Mouse (Mus musculus) lung, postnatal 36 days (tissue): Measurements from ENCODE around the gene Gm8094.
"Not testable (repeated sequence)": the region's sequence is repeated elsewhere in the genome, so short reads cannot be mapped to it uniquely, and the experiment has no call there.

ENCODE experiments used
- DNase-seq: peaks from one replicate; pipeline ENCODE4 v3.0.0; 2022; ENCODE audit warnings: mixed read lengths

Gene Gm8094

DNA sequence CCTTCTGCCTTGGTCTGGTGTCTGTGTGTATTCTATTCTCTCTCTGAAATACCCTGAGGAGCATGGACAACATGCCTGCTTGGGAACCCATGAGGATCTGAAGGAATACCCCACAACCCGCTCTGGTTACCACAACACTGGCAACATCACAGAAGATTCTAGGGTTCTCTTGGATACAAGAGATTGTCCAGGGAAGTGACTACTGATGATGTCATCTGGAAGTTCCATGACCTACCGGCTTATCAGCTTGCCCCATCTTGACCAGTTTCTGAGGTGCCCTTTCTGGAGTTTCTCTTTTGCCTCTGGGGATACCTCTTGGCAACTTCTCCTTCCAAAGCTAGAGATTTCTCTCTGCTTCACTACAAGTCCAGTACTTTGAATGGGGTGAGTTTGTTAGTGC is at the start of gene Gm8094:
TSS of gene Gm8094 (minus strand) at position 101 of the 400 bp plus-strand sequence.
- DNase-seq, result not testable (repeated sequence)

DNA sequence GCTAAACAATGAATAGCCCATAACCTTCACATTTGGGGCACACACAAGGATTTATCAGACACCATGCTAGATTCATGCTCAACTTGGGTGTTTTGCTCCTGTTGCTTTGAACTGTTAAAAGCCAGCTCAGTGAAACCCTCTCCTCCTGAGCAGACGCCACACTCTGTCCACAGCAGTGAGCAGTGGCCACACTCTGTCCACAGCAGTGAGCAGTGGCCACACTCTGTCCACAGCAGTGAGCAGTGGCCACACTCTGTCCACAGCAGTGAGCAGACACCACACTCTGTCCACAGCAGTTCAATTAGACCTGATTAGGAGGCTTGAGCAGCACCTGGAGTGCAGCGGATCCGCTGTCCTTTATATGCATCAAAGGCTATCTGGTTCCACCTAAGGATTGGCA is 43.2 kb upstream of the Gm8094 start:
- not testable (repeated sequence) for DNase-seq

DNA sequence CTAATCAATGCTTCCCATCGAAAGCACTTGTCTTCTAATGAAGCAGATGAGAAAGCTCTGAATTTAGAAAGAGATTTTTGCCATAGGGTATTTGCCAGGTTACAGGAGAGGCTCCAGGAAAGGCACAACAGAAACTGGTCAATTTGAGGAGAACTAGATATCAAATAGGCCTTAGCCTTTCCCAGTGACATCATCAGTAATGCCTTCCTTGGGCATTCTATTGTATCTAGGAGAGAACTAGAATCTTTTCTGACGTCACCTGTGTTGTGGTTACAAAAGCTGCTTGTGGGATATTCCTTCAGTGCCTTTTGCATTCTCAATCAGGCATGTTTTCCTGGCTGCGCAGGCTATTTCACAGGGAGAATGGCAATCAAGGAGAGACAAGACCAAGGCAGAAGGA is 23.9 kb upstream of the Gm8094 start, which contains the start of gene Gm8104:
TSS of gene Gm8104 (plus strand) at position 301 of the 400 bp plus-strand sequence.
- DNase-seq, result not testable (repeated sequence)

DNA sequence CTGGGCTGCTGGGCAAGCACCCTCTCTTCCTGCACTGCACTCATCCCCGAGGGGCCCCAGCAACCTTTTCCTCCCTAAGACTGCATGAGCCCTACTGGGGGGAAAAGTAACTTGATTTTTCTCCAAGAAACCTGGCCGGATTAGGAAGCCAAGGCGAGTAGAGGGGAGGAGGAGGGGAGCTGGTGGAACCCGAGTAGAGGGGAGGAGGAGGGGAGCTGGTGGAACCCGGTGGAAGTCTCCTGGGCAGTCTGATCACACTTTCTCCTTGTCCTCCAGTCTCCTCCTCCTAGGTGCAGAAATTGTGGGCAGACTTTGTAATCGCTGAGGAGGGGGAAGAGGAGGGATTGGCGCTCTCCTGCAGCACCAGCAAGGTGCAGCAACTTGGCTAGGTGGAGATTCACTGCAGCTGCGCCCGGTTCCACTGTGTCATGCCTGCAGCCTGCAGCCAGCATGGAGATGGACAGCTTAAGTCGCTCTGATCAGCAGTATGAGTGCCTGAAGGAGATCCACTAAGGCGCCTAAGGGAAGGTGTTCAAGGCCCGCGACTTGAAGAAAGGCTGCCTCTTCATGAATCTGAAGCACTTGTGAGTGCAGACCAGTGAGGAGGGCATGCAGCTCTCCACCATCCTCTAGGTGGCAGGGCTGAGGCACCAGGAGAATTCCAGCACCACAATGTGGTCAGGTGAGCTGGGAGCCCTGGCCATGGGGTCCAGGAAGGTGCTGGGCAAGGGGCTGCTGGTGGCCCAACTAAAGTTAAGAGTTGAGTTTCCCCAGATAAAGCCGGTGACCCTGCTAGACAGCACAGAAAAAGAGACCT is 12.9 kb upstream of the Gm8094 start:
- not testable (repeated sequence) for DNase-seq

DNA sequence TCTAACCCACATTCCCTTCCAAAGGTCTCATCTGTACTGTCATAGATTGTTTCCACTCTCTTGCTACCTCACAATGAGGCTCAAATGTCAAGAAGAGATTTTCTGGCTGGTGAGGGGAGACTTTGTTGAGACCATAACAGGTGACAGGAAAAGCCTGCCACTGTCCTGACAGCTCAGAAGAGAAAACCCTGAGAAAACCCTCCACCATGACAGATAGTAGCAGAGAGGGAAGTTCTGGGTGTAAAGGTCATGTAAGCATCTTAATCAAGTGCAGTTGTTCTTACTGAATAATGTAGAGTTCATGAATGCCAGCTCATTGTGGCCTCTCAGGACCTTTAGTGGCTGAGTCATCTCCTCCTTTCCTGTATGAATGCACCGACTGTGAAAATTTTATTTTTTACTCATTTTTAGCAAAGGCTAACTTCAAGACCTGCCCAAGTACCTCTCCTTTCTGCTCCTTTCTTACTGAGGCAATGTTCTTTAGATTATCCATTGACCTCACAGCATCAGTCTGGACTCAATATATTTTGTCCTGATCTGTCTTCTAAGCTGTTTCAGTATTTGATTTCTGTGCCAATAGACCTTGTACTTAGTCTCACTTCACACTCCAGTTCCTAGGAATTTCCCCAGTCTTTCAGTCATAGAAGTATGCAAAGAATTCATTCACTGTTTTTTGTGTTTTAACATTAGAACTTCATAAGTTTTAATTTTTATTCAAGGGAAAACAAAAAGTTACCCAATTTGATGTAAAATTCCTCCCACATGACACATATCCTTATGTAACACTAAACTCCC is 8.7 kb upstream of the Gm8094 start:
- DNase-seq, result not testable (repeated sequence)

DNA sequence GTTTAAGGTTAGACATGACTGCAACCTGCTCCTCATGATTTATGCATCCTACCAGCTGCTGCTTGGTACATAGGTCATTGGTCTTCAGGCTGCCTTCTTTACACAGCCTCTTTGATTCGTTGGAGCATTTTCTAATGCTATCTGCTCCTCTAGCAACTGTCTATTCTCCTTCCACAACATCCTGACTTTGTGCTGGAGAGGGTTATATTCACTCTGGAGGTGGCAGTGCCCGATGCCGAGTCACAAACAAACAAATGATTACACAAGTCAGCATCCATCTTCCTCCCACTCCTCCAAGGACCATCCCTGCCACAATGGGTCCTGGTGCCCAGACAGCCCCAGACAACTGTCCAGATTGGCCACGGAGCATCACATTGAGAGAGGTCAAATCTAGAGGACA is 16.3 kb downstream of the Gm8094 start:
- not testable (repeated sequence) for DNase-seq

DNA sequence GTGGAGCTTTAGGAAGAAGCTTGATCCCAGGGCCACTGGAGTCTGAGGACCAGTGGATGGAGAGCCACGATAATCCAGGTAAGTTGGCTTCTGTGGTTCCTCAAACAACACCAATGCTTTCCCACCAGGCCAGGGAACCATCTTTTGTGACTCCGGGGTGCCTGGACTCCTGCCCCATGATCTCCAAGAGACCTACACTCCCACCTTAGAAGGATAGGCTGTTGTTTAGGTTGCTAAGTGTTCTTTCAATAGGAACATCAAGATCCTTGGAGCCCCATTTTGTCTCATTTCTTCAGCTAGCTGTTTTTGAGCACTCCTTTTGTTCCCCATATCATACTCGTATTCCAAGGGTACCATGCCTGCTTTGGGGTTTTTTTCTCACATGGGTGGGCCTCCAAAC is 18.4 kb downstream of the Gm8094 start:
- not testable (repeated sequence) for DNase-seq
